Mouse (Mus musculus): ENCODE data around the gene BC051019.

- TF ChIP-seq TAL1 (IDR thresholded peaks at IDR 0.05; ENCODE audit: low read length) = no peak
- no peak for TF ChIP-seq GATA1 (IDR thresholded peaks at IDR 0.05; ENCODE audit: low read length)
Observed at GRCm38 (mm10) chr7:109680284-109680683, 43.4 kb downstream of the BC051019 start.

Data from erythroblast, embryonic 14.5 days (primary cell).